Mouse (Mus musculus) thymus, postnatal 10 days (tissue): ENCODE data around the gene 2810004N23Rik.
A peak's percentile ranks its signal among the peaks of the same experiment; 100 is the strongest.

Experiments used
- DNase-seq, 2 experiments: peaks; one replicate each; pipeline ENCODE4 v3.0.0; 2021; ENCODE audit warnings: low spot score in 2 of 2

The 2810004N23Rik gene

DNA sequence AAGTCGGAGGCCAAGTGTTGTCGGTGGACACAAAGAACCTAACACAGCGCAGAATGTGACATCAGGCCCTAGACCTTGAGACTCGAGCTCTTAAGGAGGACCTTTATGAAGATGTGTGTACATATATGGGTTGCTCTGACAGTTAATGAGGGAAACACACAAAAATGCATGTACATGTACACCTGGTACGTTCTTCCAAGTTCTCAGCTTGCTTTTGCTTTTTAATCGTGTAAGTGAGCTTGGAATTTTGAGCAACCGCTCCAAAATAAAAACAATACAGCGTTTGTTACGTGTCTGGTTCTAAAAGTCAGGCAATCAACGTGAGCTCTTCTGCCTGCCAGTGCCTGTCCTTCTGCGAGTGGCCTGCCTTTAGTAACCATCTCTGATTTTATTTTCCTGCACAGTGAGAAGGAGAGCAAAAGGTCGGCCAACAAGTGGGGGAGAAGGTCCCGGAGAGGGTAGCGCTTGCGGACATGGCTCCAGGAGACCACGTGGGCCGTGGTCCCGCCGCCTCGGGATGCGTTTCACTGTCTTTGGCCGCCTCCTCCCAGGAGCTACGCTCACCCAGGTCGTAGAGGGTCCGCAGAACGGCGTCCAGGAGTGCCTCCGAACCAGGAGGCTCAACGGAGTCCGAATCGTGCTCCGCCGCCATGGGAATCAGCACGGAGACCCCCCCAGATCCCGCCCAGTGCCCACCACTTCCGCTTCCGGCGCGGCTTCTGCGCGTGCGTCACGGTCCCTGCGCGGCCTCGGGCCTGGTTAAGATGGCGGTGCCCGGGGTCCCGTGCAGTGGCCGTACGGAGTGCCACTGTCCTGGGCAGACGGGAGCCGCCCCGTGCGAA lies at the start of gene 2810004N23Rik, which contains the start of gene Gnpat:
2810004N23Rik (minus strand) TSS at position 800 of the 842 bp plus-strand sequence.
Gnpat (plus strand) TSS at position 713 of the 842 bp plus-strand sequence.
- DNase-seq = peak; percentile 87 to 96

DNA sequence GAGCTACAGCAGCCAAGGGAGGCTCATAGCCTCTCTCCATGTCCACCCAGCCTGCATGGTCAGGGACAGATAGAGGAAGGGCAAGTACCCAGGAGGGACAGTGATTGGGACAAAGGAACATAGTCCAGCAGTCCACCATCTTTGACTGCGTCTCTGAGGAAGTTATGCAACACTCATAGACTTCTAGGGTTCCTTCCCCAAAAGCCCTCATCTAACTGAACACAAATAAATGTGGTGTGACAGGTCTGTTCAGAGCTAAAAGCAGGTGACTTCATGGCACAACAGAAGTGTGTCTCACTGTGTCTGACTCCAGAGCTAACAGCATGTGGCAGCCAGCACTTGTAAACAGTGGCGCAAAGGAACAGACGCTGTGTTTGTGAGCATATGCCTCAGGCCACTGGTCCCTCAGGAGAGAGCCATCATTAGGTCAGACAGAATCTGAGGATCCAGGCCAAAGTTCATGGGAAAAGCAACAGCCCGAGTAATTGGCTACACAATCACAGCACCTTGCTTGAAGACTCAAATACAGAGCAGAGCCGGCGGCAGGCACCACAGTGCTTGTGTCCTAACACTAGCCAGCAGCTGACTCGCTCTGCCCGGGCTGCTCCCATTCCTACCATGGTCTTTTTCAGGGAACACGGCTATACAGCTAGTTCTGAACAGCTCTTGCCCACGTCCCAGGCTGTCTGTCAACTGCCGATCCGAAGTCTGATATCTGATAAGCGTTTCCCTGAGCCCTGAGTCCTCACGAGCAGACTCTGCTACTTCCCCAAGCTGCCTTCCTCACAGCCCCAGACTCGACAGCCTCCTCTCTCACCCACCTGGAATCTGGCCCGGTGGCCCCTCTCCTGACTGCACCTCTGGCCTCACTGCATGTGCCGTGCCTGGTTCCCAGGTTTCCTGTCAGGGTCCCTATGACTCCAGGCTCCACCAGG lies 49.3 kb upstream of the 2810004N23Rik start:
- no peak for DNase-seq

DNA sequence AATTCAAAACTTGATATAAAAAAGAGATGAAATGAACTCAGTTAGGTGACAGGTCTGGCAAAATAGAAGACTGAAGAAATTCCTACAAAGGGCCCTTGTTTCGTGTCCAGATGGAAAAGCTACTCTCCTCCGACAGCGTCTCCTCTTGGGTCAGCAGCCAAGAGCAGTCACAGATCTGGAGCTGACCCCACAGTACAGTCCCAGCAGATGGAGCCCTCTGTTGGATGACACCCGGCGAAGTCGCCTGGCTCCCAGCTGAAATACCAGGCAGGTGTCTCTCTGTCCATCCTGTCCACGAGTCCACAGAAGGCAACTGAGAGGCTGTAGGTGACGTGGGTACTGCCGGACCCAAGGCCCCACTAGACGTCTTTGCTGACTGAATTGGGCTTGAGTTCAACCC lies 47.4 kb upstream of the 2810004N23Rik start:
- DNase-seq = no peak

DNA sequence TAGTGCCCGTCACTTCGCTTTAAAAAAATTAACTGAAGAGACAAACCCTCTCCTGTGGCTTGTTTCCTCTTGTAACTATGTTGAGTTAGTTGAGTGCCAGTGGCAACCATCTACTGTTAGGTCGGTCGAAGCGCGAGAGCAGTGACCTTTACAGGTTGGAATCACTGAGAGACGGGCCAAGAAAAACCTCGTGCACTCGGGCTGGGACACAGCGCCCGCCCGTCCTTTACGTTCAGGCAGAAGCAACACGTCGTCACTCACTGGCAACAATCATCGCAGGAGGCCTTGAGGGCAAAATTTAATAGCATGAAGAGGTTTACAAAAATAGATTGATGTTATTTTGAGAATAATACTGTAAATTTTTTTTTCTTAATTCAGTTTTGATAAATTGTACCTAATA lies 47.0 kb upstream of the 2810004N23Rik start:
- no peak for DNase-seq

DNA sequence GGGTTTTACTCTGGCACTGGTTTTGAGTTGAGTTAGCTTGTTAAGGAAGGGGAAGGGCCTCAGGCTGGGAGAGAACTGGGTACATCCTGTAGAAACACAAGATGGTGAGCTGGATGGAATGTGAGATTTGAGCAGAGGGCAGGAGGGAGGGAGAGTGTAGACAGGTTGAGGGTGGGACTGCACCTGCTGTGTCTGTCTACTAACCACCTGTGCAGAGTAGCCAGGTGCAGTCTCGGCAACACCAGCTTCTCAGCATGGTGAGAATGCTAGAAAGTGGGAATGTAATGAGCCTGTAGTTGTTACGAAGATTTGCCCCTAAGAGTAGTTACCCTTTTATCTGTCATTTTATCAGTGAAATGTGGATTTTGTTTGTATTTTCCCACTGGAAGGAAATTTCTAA lies 42.6 kb upstream of the 2810004N23Rik start:
- no peak for DNase-seq

DNA sequence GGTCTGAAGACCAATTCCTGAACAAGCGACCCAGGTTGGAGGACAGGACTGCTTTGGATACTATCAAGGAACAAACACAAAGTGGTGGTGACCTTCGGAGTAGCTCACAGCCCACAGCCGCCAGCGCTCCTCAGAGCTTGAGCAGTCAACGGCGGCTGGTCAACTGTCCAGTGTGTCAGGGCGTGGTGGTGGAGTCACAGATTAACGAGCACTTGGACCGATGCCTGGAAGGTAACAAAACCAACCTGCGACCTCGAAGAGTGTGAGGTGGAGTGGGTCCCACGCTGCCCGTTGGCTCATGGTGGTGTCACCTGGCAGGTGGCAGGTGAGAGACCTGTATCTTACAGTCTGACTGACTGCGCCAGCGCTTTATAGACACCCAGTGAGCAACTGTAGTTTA lies 40.3 kb upstream of the 2810004N23Rik start:
- no peak for DNase-seq

DNA sequence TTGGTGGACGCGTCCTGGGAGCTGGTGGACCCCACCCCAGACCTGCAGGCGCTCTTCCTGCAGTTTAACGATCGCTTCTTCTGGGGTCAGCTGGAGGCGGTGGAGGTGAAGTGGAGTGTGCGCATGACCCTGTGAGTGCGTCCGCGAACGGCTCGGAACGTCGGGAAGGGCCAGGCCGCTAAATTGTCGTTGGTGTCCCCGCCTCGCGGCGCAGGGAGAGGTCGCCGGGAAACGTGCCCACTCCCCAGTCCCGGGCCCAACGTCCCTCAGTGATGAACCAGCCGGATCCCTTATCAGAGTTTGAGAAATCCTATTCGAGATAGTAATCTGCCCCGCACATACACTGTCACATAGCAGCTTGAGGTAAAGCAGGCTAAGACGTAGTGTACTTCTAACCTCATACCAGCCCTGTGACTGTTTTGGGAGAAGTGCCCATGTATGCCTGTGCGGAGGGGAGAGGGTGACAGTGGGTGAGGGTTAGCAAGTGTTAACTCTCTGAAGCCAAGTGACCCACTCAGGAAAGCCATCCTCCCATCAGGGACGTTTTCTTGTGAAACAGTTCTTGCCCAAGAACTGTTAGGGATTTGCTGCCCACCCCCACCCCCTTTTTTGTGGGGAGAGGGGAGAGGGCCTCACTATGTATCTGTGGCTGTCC lies 35.5 kb upstream of the 2810004N23Rik start:
- DNase-seq = no peak

DNA sequence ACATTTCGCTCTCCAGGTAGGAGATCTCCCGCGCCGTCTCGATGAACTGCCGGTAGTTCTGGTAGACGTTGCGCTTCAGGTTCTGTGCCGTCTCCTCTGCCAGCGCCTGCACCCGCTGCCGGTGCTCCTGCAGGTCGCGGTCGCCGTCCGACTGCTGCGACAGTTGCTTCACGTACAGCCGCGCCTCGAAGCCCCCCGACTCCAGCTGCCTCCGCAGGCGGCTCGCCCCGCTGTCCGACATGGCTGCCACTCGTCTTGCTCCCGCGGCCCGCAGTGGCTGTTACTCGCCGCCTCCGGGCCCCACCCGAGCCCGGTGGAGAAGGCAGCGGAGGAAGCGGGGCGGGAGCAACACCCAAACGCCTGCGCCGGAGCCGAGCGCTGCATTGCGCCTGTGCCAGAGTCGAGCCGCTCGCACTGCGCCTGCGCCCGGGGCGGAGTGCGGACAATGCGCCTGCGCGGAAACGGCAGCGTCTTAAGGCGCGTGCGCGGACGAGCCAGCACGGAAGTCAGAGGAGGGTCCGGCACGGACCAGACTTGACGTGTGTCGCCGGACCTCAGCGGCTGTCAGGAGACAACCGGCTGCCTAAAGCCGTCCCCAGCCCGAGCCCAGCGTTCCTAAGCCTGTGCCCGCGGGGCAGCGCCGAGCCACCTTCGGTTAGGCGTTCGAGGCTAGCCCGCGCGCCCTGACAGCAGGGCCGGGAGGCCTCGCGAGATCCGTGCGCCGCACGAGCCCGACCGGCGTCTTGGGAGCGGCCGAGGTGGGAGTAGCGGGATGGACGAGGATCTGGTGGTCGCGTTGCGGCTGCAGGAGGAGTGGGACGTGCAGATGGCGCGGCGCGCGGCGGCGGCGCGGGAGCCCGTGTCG lies 34.7 kb upstream of the 2810004N23Rik start, which contains the start of the genes Exoc8 and Sprtn:
Exoc8 (minus strand) TSS at position 320 of the 865 bp plus-strand sequence.
Sprtn (plus strand) TSS at position 501 of the 865 bp plus-strand sequence.
- DNase-seq = peak; percentile 91 to 98

DNA sequence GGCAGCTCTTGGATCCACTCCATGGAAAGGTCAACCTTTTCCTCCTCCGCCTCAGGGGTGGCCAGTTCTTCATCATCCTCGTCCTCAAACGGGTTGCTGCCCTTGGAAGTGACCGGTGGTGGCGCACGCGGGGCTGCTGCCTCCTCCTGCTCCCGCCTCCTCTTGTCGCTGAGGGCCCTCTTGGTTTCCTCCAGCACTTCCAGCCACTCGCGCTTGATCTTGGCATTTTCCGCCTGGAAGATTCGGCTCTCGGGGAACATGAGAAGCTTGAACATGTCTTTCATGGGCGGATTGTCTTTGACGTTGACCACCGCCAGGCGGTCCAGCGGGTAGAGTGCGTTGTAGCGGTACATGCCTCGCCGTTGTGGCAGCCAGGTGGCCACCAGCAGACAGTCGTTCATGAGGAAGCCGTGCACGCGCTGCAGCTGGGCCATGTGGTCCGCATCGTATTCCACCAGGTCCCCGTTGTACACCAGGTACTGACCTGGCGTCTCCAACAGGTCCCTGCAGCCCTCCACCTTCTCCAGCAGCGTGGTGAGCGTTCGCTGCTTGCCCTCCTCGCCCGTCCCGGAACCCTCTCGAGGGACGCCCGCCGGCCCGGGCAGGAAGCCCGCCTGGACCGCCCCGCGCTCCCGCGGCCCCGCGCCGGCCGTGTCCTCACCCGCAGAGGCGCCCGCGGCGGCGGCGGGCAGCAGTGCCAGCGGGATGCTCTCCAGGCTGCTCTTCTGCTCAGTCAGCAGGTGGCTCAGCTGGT lies 33.9 kb upstream of the 2810004N23Rik start:
- DNase-seq = peak; percentile 40 to 45

DNA sequence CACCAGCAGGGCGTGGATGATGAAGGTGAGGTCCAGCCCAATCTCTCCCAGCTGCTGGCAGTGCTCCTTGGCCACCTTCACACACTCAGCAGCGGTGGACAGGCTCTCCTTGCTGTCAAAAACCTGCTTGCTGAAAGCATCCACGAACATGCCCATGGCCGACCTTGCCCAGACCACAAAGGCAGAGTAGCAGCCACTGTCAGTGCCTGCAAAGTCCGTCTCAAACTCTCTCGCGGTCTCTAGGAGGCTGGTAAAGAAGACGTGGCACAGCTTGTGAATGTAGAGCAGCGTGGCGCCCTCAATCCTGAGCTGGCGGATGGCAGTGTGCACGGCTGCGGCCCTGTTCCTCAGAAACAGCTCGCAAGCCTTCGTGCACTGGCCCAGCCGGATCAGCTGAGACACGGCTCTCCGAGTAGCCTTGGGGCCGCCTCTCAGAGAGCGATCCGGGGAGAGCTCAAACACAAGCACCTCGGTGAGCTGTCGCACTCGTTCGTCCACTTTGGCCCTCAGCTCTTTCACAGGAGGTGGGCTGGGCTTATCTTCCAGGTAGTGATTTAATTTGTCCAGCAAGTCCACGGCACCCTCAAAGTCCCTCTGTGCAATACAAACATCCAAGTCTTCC lies 33.2 kb upstream of the 2810004N23Rik start:
- peak in 1 of 2 experiments; percentile 8 for DNase-seq

DNA sequence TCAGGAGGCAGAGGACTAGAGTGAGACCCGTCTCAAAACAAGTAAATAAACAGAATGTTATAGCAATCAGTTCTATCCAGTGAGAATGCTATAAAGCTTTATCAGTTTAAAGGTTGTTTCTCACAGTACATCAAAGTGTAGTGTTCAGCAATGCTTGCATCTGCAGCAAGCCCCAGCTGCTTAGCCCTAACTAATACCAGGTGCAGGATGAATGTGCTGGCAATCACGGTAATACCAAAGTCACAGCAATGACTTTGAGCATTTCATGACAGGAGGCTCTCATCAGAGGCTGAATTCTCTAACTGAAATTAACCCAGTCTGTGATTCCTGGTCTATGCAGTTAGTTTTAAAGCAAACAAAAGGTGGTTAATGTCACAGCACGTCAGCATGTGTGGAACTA lies 29.7 kb upstream of the 2810004N23Rik start:
- DNase-seq = no peak

DNA sequence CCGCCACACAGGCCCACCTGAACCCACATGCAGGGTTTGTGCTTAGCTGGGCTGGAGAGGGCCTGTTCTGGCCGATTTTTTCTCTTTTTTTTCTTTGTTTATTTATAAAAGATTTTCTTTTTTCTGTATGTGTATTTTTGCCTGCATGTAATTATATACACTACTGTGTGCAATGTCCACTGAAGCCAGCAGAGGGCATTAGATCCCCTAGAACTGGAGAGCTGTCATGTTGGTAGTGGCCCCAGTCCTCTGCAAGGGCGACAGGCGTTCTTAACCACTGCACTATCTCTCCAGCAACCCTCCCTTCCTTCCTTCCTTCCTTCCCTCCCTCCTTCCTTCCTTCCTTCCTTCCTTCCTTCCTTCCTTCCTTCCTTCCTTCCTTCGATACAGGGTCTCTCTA lies 25.5 kb upstream of the 2810004N23Rik start:
- DNase-seq = no peak

DNA sequence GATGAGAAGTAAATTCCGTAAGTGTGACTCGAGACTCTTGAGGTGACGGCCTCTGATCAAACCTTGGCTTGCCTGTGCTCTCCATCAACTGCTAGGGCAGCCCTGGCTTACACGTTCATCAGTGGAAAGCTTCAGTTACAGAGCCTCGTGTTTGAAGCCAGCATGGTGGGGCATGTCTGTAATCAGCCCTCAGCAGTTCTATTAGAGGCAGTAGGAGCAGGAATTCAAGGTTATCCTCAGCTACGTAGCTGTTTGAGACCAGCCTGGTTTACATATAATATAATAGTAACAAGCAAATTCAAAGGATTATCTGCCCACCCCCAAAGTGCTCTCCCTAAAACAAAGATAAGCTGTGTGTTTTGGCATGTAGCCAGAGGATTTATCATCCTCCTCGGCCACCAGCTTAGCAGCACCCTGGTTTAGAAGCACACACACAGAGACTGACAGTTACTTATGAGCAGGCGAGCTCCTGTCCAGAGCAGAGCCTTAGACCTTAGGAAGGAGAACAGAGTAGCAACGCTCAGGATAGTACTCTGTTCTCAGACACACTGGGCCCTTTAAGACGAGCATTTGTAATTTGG lies 16.1 kb upstream of the 2810004N23Rik start:
- no peak for DNase-seq

DNA sequence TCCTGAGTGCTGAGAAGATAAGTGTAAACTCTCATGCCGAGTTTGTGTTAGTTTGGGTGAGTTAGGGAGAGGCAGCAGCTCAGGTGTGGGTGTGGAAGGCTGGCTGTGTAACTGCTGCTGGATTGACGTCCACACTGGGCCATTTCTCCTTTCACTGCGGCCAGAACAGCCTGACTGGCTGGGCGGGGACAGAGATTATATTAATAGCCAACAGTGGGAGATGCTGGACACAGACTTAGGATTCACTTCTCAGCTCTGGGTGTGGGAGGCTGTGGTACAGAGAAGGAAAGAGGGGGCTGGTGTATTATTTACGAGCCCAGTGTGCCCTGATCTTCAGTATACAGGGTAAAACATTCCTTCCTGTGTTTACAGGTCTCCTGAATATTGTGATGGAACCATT lies 15.2 kb upstream of the 2810004N23Rik start:
- no peak for DNase-seq

DNA sequence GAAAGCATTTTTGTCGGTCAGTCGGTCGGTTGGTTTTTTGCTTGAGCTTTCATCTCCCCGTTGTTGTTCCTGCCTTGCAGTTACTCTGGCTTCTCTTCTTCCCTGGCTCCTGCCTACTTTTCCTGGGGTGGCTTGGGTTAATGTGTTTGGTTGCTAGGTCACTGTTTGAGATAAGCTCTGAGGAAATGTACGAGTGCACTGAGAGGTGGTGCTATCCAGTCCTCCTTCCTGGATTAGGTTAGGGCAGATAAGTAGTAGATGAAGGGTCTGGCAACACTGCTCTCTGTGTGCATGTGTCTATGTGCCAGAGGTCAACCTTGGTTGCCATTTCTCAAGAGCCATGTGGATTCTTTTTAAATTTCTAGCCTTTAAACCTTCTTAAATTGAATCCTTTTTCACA lies 9.8 kb upstream of the 2810004N23Rik start:
- no peak for DNase-seq

DNA sequence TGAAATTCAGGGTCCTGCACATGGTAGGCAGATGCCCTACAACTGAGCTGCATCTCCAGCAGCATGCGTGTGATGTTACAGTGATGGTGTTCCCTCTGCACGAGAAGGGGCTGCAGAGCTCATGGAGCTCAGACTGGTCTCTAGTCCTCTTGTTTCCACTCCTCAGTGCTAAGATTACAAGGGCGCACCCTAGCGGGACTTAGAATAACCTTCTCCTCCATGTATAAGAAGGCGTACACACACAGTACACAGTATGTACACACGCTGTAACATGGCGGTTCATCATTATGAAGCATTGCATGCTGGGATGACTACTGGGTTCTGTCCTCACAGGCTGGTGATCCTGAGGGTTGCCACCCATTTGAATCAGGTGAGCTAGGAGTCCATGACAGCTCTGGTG lies 9.2 kb upstream of the 2810004N23Rik start:
- DNase-seq = no peak

DNA sequence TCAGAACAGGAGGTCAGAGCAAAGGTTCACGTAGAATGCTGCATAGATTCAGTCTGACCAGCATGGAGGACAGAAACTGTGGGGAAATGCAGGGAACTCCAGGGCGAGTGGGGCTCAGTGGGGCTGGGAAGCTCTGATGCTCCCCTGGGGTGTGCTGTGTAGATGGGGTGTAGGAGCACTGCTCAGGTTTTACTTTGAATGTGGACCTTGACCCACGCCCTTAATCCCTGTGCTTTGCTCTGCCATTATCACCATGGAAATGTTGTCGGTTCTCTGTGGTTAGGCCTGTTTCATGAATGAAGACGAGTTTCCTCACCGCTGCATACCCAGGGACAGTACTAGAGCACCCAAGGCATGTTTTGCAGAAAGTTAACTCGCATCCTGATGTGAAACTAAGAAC lies 8.6 kb upstream of the 2810004N23Rik start:
- no peak for DNase-seq

DNA sequence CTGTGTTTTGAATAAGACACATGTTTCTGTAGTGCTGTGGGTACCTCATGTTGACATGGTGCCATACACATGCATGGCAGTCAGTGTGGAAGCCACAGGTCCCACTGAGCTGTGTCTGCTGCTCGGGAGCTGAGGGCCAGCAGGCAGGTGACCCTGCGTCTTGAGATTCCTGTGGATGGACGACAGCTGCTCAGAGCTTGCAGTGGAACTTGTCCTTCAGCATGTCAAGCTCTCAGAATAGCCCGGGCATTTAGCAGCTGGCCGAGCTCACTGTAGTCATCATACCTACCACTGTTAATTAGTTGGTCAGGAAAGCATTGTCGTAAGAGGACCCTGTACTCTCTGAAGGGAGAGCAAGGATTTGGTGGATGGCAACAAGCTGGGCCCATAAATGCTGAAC lies 6.8 kb upstream of the 2810004N23Rik start:
- DNase-seq = no peak

DNA sequence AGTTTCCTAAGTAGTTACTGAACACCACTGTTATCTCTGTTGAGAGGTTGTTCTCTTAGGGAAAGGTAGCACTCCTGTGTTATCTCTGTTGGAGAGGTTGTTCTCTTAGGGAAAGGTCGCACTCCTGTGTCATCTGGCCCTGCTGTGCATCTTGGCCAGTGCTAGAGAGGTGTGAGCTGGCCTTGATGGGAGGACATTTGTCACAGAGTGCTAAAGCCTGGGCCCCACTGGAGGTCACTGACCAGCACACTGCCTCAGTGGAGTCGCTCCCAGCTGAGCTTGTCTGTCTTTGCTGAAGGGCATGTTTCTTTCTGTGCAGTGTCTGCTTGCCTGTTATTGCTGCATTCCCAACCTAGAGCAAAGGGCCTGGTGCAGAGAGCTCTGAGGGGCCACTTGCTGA lies 4.2 kb upstream of the 2810004N23Rik start:
- no peak for DNase-seq
